Mouse (Mus musculus) thymus, adult 2 months (tissue): ENCODE results near the gene Nanos2.
A peak's percentile ranks its signal among the peaks of the same experiment; 100 is the strongest.

Source experiments
- CTCF ChIP-seq: fragments of 200-500 bp; IDR thresholded peaks from 2 replicates; pipeline ENCODE4 v1.5.1; 2012; ENCODE audit warnings: mild to moderate bottlenecking, control low read depth, low read length, moderate library complexity, borderline replicate concordance; ENCODE audit not compliant: control insufficient read depth, poor library complexity, insufficient read depth; ENCODE audit errors: extremely low read depth
- POLR2A ChIP-seq: fragments of 200-500 bp; IDR thresholded peaks from 2 replicates; pipeline ENCODE4 v1.6.1; 2012; ENCODE audit warnings: mild to moderate bottlenecking, low read length, control low read depth, moderate library complexity; ENCODE audit not compliant: control insufficient read depth, poor library complexity, insufficient read depth; ENCODE audit errors: extremely low read depth

GRCm38 (mm10) chr7:19023357-19023814, 36.2 kb downstream of the Nanos2 start, which contains the start of gene Foxa3:
- TF ChIP-seq CTCF (0 out of 2 replicates have a peak, but pooled peaks have one; percentile 44), POLR2A (no peak)
